8 mouse cellular contexts compared by ENCODE assay signal in genomic region chr13:35947354-35948000, GRCm38 (mm10). TPM values are rescaled to one million over a fixed set of nuclear protein-coding genes. Genes with fewer than 3 reads are reported as not detected.
DNase-seq lines count a peak whose midpoint lies in the region; ATAC-seq and TF ChIP-seq lines count a peak whose summit lies in the region.

No protein-coding gene starts in this region.

- ATAC-seq in embryonic facial prominence, embryonic 14.5 days (ENCODE audit: low read depth), result 0 out of 2 replicates have a peak, but pooled peaks have one; percentile 30

- H3K27me3 ChIP-seq in embryonic facial prominence, embryonic 14.5 days (replicated peaks; ENCODE audit: control insufficient read depth, insufficient read depth, low read length), result no peaks in the 10 kb centered on the region

- TF ChIP-seq POLR2A in bone marrow macrophage, adult 2 months (IDR thresholded peaks at IDR 0.05; ENCODE audit: borderline replicate concordance, low read depth, low read length), result no peak

- 18% methylated on average over 14 of the region's 14 CpGs for WGBS in embryonic facial prominence, embryonic 14.5 days

- no peak overlapping the region for H3K9ac ChIP-seq in ES-E14 (ENCODE audit: insufficient read depth, low read depth, low read length, poor library complexity, severe bottlenecking)
- H3K9ac ChIP-seq in embryonic facial prominence, embryonic 14.5 days (ENCODE audit: low read depth, low read length), result no peak overlapping the region

- H3K4me3 ChIP-seq in ES-E14 (ENCODE audit: insufficient read depth in 1 of 2, low read depth in 1 of 2, low read length in 2 of 2, poor library complexity in 1 of 2, severe bottlenecking in 1 of 2), result no peak overlapping the region
- no peak overlapping the region for H3K4me3 ChIP-seq in bone marrow macrophage, adult 2 months (ENCODE audit: insufficient read depth, low read length)
- H3K4me3 ChIP-seq in embryonic facial prominence, embryonic 14.5 days (ENCODE audit: low read depth, low read length), result no peak overlapping the region

- in situ Hi-C loops in ES-E14 (cut with MboI; ENCODE audit: low sequenced_read_pairs in 2 of 2, unreplicated experiment in 2 of 2), result no loop called here

- TF ChIP-seq CTCF in bone marrow macrophage, adult 2 months (IDR thresholded peaks at IDR 0.05; ENCODE audit: low read depth, low read length), result peak; percentile 66

- H3K27ac ChIP-seq in ES-E14 (ENCODE audit: insufficient read depth, low read depth, low read length, poor library complexity, severe bottlenecking), result no peak overlapping the region
- H3K27ac ChIP-seq in bone marrow macrophage, adult 2 months (ENCODE audit: insufficient read depth, low read depth, low read length), result no peak overlapping the region
- no peak overlapping the region for H3K27ac ChIP-seq in embryonic facial prominence, embryonic 14.5 days (replicated peaks; ENCODE audit: low read depth, low read length)

- peak; percentile 47 for DNase-seq in ES-E14 (ENCODE audit: low read depth, low spot score)
- DNase-seq in embryonic facial prominence, embryonic 14.5 days (ENCODE audit: low spot score), result peak; percentile 89
- peak; percentile 61 for DNase-seq in heart, adult 8-10 months (ENCODE audit: low spot score)
- DNase-seq in layer of hippocampus, adult 11-12 months (ENCODE audit: low spot score), result peak; percentile 80
- DNase-seq in lung, postnatal 10 days, result peak; percentile 82
- peak; percentile 61 for DNase-seq in retina, adult 2 months (ENCODE audit: low read depth, low spot score)
- peak; percentile 41 to 56 for DNase-seq in thymus, postnatal 36 days

- H3K4me1 ChIP-seq in ES-E14 (ENCODE audit: control insufficient read depth in 2 of 2, insufficient read depth in 2 of 2, low read length in 2 of 2, poor library complexity in 1 of 2), result no peaks in the 10 kb centered on the region
- peaks cover 11% of the 10 kb centered on the region for H3K4me1 ChIP-seq in bone marrow macrophage, adult 2 months (ENCODE audit: control insufficient read depth, insufficient read depth, low read length)
- H3K4me1 ChIP-seq in embryonic facial prominence, embryonic 14.5 days (ENCODE audit: control insufficient read depth, insufficient read depth, low read length), result no peaks in the 10 kb centered on the region

- H3K4me2 ChIP-seq in embryonic facial prominence, embryonic 14.5 days (ENCODE audit: low read depth, low read length), result no peak overlapping the region

- no peaks in the 10 kb centered on the region for H3K9me3 ChIP-seq in ES-E14 (ENCODE audit: control insufficient read depth, insufficient read depth, low read depth, low read length)
- H3K9me3 ChIP-seq in embryonic facial prominence, embryonic 14.5 days (ENCODE audit: control insufficient read depth, low read length), result peaks cover 12% of the 10 kb centered on the region; the same call in 1 of the 2 replicates

- H3K36me3 ChIP-seq in ES-E14 (ENCODE audit: control insufficient read depth, insufficient read depth, low read length, poor library complexity, severe bottlenecking), result no peaks in the 10 kb centered on the region
- H3K36me3 ChIP-seq in embryonic facial prominence, embryonic 14.5 days (ENCODE audit: control insufficient read depth, insufficient read depth, low read length), result no peaks in the 10 kb centered on the region

TF ChIP-seq in ES-E14, 5 proteins besides CTCF, POLR2A, EP300 and RAD21:
- TF ChIP-seq ZC3H11A (IDR thresholded peaks at IDR 0.05; ENCODE audit: borderline replicate concordance, low read depth, low read length) (peak; percentile 92), CHD2 (IDR thresholded peaks at IDR 0.05; ENCODE audit: low read depth, low read length) (no peak)

RNA-seq across cellular contexts. Expression of gene Ppp1r3g, which starts 11.2 kb away (rescaled TPM):
- total RNA-seq in ES-E14 (2012; rRNA removed), result 0.26 and 0.31 TPM in 2 replicates
- polyA plus RNA-seq in bone marrow macrophage, adult 2 months (2012; ENCODE audit: insufficient read depth, insufficient read length, missing spikeins), result not detected in 2 replicates
- 0.46 and 1.5 TPM in 2 replicates for polyA plus RNA-seq in embryonic facial prominence, embryonic 14.5 days (2014; fragmentation: Nextera tagmentation; extraction: Ambion mirVana)
- 1 to 10 TPM in 2 of 4 experiments, under 1 TPM in 2; 0.40 to 1.6 (median 0.98) TPM for total RNA-seq in heart, adult 8-10 months (2022)

RNA-seq across cellular contexts. Expression of gene Rpp40, which starts 41.3 kb away (rescaled TPM):
- 30.0 and 35.9 TPM in 2 replicates for total RNA-seq in ES-E14 (2012; rRNA removed)
- polyA plus RNA-seq in bone marrow macrophage, adult 2 months (2012; ENCODE audit: insufficient read depth, insufficient read length, missing spikeins), result 2.1 and 2.9 TPM in 2 replicates
- 18.6 and 20.0 TPM in 2 replicates for polyA plus RNA-seq in embryonic facial prominence, embryonic 14.5 days (2014; fragmentation: Nextera tagmentation; extraction: Ambion mirVana)
- total RNA-seq in heart, adult 8-10 months (2022), result 1 to 10 TPM; 6.4 to 7.6 (median 6.7) TPM
